Mouse (Mus musculus) adrenal gland (tissue): ENCODE results near the gene Dpf1.

ENCODE experiments used
- intact Hi-C: fragments of 180-260 bp; cut with DNase I; formaldehyde crosslinking; loops from one replicate; pipeline ENCODE4 v1.15.1; 2025

Dpf1 gene

GRCm38 (mm10) chr7:29338351-29338919 is 34.7 kb downstream of the Dpf1 start:
- intact Hi-C loops = no loop called here

GRCm38 (mm10) chr7:29338984-29339679 is 35.4 kb downstream of the Dpf1 start:
- intact Hi-C loops = no loop called here

DNA sequence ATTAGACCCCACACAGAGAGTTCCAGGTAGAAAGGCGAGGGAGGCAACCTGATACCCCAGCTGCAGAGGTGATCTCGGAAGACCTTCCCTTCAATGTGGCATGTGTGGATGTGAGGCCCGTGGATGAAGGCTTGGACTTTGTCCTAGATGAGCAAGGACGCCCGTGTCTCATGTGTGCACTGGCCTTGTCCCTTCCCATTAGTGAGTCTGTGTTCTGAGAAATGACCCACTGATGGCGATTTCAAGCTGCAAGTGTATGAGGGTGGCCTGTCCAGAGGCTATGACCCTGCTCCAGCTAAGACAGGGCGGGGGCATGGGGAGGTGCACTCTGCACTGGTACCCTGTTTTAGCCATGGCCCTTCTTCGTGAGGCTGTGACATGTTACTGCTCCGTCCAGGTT is 36.5 kb downstream of the Dpf1 start:
- intact Hi-C loops = no loop called here

DNA sequence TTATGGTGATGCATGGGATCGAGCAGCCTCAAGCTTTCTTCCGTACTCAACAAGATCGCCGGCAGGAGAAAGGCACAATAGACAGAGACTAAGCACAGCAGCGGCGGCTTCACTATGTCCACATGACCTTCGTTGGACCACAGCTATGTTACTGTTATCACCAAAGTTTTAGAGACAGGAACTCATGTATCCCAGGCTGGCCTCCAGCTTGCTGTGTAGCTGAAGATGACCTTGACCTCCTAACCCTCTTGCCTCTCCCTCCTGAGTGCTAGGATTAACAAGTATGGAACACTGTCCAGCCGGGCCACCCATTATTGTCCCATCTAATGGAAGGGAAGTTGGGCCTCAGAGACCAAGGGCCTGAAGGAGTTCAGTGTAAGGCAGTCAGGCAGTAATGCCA is 37.1 kb downstream of the Dpf1 start:
- intact Hi-C loops = no loop called here

- intact Hi-C loops = no loop called here
Observed at GRCm38 (mm10) chr7:29341722-29342121, 38.0 kb downstream of the Dpf1 start.

DNA sequence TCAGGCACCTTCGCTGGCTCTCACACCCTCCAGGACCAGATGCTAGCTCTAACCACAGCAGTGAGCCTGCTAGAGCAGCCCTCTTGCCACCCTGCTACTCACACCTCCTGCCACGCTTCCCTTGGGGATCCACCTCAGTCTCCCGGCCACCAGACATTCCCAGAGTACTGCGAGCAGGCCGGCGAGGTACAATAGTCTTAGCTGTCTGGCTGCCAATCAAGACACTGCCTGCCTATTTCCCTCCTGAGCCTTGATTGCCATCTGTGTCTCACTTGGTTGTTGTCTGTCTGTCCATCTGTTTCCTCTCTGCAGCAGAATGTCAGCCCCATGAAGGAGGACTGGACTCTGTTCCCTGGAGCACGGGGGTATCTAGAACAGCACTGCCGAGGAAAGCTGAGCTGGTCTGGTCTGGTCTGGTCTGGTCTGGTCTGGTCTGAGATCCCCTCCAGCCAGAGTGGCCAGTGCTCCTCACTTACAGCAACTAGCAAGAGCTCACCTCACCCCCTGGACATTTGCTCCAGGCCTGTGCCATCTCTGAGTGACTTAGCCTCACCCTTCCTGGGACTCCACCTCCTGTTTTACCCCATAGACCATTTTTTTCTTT is 38.8 kb downstream of the Dpf1 start:
- intact Hi-C loops = no loop called here

DNA sequence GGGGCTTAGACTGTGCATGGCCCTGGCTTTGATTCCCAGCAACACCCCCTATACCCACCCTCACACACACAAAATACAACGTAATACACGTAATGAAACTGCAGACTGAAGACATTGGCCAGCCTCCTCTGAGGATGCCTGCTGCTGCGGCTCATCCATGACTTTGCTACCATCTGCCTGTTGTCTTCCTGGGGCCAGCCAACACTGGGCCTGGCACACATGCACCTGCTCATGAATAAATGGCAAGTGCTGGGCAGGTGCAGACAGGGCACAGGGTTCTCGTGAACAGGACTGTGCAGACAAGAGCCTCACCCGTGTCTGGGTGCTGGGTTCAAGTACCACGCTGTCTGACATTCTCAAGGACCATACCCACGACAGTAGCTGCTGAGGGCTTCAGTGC is 40.0 kb downstream of the Dpf1 start:
- intact Hi-C loops = no loop called here

DNA sequence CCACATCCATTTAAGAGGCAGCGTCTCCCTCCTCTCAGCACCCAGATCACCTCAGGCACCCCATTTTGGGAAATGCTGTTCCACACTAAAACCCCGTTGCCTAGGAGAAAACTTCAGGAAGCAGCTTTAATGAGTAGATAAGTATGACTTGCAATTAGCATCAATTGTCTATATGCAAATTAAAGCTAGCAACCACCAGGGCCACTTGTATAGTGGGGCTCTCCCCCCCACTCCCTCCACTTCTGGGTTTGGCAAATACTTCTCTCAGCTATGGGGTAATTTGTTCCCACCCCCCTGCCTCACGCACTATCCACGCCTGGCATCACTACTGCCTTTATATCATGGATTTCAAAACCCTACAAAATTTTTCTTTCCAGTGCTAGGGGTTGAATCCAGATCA is 41.8 kb downstream of the Dpf1 start:
- intact Hi-C loops = no loop called here

- intact Hi-C loops = no loop called here
Observed at GRCm38 (mm10) chr7:29346212-29346611, 42.5 kb downstream of the Dpf1 start.

DNA sequence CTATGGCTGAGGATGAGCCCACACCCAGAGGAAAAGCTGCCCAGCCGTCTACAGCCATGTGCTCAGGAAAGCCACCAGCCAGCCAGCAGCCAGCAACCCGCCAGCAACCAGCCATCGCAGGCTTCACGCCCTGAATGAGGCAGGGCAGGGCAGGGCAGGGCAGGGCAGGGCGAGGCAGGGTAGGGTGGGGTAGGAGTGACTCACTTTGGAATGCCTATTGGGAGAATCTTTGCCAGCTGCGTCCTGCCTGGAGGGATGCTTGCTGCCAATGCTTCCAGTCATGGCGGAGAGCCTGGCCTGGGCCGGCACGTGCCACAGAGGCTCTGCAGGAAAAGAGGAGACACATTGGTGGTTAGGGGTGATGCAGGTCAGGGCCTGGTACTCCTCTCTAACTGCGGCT is 46.7 kb downstream of the Dpf1 start:
- intact Hi-C loops = no loop called here

DNA sequence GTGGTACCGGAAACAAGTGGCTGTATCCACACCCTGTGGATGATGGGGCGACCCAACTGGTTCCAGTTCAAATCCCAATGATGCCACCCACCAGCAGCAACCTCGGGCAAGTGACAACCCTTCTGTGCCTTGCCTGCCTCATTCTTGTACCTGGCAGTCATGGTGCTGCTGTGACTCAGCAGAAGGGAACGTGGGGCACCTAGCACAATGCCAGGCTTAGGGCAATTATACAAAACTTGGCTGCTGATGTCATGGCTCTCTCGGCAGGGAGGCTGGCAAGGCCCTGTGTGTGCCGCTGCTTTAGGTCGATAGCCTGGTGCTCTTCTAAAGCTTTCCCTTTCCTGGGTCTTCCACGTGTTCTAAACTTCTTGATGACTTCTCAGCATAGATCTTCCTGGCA is 48.5 kb downstream of the Dpf1 start:
- intact Hi-C loops = no loop called here

DNA sequence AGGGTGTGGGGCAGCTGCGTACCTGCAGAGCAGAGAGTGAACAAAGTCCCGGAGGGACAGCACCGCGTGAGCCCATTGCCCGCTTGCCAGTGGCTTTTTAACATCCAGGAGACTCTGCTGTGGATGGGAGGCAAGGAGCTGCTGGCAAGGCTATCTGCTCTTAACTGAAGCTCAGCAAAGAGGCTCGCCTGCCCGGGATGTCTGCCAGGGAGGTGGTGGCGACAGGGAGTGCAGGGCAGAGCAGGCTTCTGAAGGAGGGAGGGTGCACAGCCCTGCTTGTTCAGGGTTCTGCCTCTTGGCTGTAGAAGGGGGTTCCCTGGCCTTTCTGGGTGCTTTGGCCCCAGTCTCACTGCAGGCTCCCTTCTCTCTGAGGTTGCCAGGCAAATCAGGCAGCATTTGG is 50.4 kb downstream of the Dpf1 start:
- intact Hi-C loops = no loop called here

DNA sequence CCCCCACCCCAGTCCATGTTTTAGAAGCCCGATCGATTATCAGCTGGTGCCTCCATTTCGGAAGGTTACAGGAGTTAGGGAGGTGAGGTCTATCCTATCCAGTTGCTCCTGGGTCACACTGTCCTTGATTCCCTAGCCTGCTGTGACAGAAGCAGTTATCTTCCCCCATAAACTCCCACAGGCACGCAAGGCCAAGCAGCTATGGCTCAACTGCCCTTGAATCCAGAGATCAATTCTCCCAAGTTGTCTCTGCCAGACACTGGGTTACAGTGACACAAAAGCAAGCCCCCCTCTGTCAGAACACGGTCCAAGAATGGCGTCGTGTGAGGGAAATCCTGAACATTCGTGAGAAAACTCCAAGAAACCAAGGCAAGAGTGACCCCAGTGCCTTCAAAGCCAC is 51.7 kb downstream of the Dpf1 start:
- intact Hi-C loops = no loop called here

DNA sequence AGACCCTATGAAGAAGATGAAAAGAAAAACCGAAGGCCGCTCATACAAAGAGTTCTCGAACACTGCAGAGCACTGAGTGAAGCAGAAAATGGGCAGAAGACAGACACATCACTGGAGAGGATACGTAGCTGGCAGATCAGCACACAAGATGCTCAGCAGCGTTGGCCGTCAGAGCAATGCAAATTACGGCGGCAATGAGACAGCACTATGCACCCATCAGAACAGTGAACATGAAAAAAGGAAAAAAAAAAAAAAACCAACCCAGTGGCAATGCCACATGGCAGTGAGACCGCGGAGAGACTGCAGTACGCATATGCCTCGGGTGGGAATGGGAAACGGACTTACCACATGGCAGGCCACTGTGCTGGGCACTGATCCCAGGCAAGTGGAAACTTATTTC is 57.7 kb downstream of the Dpf1 start:
- intact Hi-C loops = loop anchor here (5.0 kb wide), 2 partner anchors 44 to 59 kb away; partner anchors contain the start of gene Dpf1

DNA sequence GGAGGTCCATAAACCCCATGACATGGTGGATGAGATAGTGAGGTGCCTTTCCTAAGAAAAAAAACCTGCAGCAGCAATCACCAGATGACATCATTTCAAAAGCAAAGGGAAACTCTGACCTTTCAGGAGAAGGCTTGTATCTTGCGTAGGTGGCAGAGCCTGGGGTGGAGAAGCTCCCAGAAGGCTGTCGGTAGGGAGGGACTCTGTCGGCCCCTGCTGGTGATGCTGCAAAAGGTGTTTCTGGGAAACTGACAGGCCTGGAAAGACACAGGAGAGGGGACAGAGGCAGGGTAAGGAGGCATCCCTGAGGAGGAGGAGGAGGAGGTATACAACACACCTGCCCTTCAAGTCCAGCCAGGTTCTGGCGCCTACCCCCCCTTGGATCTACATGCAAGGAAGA is 60.3 kb downstream of the Dpf1 start:
- intact Hi-C loops = loop anchor here (5.0 kb wide), 2 partner anchors 47 to 62 kb away; partner anchors contain the start of gene Dpf1

DNA sequence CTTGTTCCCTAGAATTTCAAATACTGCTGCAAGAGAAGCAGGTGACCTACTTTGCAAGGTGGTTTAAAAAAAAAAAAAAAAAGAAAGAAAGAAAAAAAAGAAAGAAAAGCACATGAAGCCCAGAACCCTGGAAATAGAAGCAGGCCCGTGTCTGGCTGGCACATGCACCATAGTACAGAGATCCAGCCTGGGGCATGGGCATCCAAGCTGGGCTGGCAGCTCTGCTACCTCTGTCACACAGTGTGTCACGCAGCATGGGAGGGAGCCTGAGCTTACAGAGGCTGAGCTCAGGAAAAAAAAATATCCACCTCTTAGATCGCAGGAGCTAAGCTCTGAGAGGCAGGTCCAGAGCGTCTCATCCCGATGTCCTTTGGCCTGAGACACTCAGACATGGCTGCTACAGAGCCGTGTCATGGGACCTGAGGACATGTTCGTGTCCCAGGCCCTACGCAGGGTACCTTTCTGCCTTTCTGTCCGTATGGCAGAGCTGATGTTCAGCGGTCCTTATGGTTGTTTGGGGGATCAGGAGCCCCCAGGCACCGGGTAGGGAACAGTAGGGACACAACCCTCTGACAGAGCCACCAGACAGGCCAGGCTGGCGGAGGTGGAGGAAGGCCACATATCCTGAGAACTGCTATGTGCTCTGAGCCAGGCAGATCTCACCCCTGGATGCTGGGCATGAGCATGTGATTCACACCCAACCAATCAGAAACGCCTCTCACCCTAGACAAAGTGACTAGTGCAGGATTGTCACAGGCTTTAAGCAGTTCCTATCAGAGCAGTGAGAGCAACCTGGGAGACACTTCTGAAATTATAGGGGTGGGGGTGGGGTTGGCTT is 63.6 kb downstream of the Dpf1 start:
- intact Hi-C loops = no loop called here
